Mouse (Mus musculus) megakaryocyte-erythroid progenitor cell, adult 5-6 weeks (primary cell): Measurements from ENCODE around the gene Mpnd. TPM values are rescaled to one million over a fixed set of nuclear protein-coding genes. Genes with fewer than 3 reads are reported as not detected.
"Not testable (repeated sequence)": the region's sequence is repeated elsewhere in the genome, so short reads cannot be mapped to it uniquely, and the experiment has no call there.

Experiments used
- ATAC-seq: replicated peaks from 2 replicates; pipeline ENCODE4 v1.8.0; 2016; ENCODE audit warnings: mild to moderate bottlenecking, inconsistent platforms; ENCODE audit not compliant: severe bottlenecking, poor library complexity, low FRiP score, low TSS enrichment
- total RNA-seq, 2 experiments: library from RNA; stranded (forward) in 1 of 2; stranded (reverse) in 1 of 2; fragments of 200-1000, 215-1000 nt in 1 of 2; fragments of >200 nt in 1 of 2; fragmentation: Nextera tagmentation in 1 of 2; gene quantifications; 2 replicates each; pipeline ENCODE4 v1.2.3; 2014 to 2017

Gene Mpnd
- total RNA-seq, 2 experiments from 2014 or later, result 2.1 to 12.1 TPM

GRCm38 (mm10) chr17:56032831-56033230, 27.3 kb downstream of the Mpnd start:
- no peak for ATAC-seq

GRCm38 (mm10) chr17:56034040-56034725, 28.7 kb downstream of the Mpnd start:
- ATAC-seq, result no peak

- no peak for ATAC-seq
Observed at GRCm38 (mm10) chr17:56034726-56035100, 29.2 kb downstream of the Mpnd start.

- ATAC-seq, result no peak
Observed at GRCm38 (mm10) chr17:56035216-56035615, 29.7 kb downstream of the Mpnd start.

- ATAC-seq, result peak; percentile 70
Observed at GRCm38 (mm10) chr17:56036176-56036900, 30.8 kb downstream of the Mpnd start, which contains the start of gene Sh3gl1. Gene Sh3gl1, minus strand, starts transcription at chr17:56036635.

GRCm38 (mm10) chr17:56036901-56037287, 31.4 kb downstream of the Mpnd start:
- no peak; the same call in 1 of the 2 replicates for ATAC-seq

- no peak for ATAC-seq
Observed at GRCm38 (mm10) chr17:56038583-56039261, 33.2 kb downstream of the Mpnd start.

GRCm38 (mm10) chr17:56039345-56039744, 33.8 kb downstream of the Mpnd start:
- no peak for ATAC-seq

- ATAC-seq, result peak; percentile 76
Observed at GRCm38 (mm10) chr17:56040030-56040856, 34.7 kb downstream of the Mpnd start, which contains the start of gene Chaf1a. Gene Chaf1a, plus strand, starts transcription at chr17:56040439.

- ATAC-seq, result no peak
Observed at GRCm38 (mm10) chr17:56040857-56041163, 35.3 kb downstream of the Mpnd start.

GRCm38 (mm10) chr17:56051369-56051768, 45.9 kb downstream of the Mpnd start:
- ATAC-seq, result no peak

- no peak for ATAC-seq
Observed at GRCm38 (mm10) chr17:56054938-56055337, 49.4 kb downstream of the Mpnd start.

GRCm38 (mm10) chr17:56055945-56056678, 50.6 kb downstream of the Mpnd start:
- peak; percentile 29 for ATAC-seq

GRCm38 (mm10) chr17:56057381-56058120, 52.0 kb downstream of the Mpnd start:
- no peak for ATAC-seq

- ATAC-seq, result no peak
Observed at GRCm38 (mm10) chr17:56062081-56062480, 56.6 kb downstream of the Mpnd start.

GRCm38 (mm10) chr17:56065715-56066114, 60.2 kb downstream of the Mpnd start:
- not testable (repeated sequence) for ATAC-seq
